Mouse (Mus musculus) liver, adult 2 months (tissue): Measurements from ENCODE around the gene Tex44. TPM values are rescaled to one million over a fixed set of nuclear protein-coding genes. Genes with fewer than 3 reads are reported as not detected.
"Not testable (repeated sequence)": the region's sequence is repeated elsewhere in the genome, so short reads cannot be mapped to it uniquely, and the experiment has no call there.

Experiments
- DNase-seq: peaks from one replicate; pipeline ENCODE4 v3.0.0-alpha.2; 2011; ENCODE audit warnings: low read depth, low spot score; ENCODE audit errors: extremely low read depth
- H3K27ac ChIP-seq: fragments of 200-500 bp; replicated peaks from 2 replicates; pipeline ENCODE4 v1.5.1; 2012; ENCODE audit warnings: low read depth, mild to moderate bottlenecking, control low read depth, inconsistent platforms, low read length; ENCODE audit not compliant: insufficient read depth
- H3K27me3 ChIP-seq: fragments of 200-500 bp; 2 replicates; pipeline ENCODE4 v1.6.1; 2012; ENCODE audit warnings: mild to moderate bottlenecking, moderate library complexity, low read length, inconsistent platforms; ENCODE audit not compliant: control insufficient read depth, insufficient read depth
- H3K36me3 ChIP-seq: fragments of 200-500 bp; 2 replicates; pipeline ENCODE4 v1.6.1; 2012; ENCODE audit warnings: low read length, inconsistent platforms; ENCODE audit not compliant: control insufficient read depth, insufficient read depth
- H3K4me1 ChIP-seq: fragments of 200-500 bp; 2 replicates; pipeline ENCODE4 v1.6.1; 2011; ENCODE audit warnings: low read length; ENCODE audit not compliant: control insufficient read depth, insufficient read depth
- H3K4me3 ChIP-seq: fragments of 200-500 bp; 2 replicates; pipeline ENCODE4 v1.5.1; 2011; ENCODE audit warnings: low read depth, mild to moderate bottlenecking, control low read depth, low read length, moderate library complexity; ENCODE audit not compliant: insufficient read depth
- H3K79me2 ChIP-seq: fragments of 200-500 bp; 2 replicates; pipeline ENCODE4 v1.6.1; 2012; ENCODE audit warnings: inconsistent platforms, mild to moderate bottlenecking, low read length, moderate library complexity; ENCODE audit not compliant: control insufficient read depth, insufficient read depth
- H3K9ac ChIP-seq: fragments of 200-500 bp; 2 replicates; pipeline ENCODE4 v1.6.1; 2012; ENCODE audit warnings: low read depth, mild to moderate bottlenecking, control low read depth, inconsistent platforms, low read length
- CTCF ChIP-seq: fragments of 200-500 bp; IDR thresholded peaks from 2 replicates; pipeline ENCODE4 v1.5.1; 2011; ENCODE audit warnings: low read depth, low read length, control low read depth
- POLR2A ChIP-seq: fragments of 200-500 bp; IDR thresholded peaks from 2 replicates; pipeline ENCODE4 v1.6.1; 2011; ENCODE audit warnings: low read length, control low read depth; ENCODE audit not compliant: insufficient read depth; ENCODE audit errors: extremely low read depth
- WGBS: fragments of 180-500 bp; shearing (Covaris S2); methylation state at CpG from one replicate; pipeline ENCODE4 v1.1.7; 2018; 5-methylcytosine and 5-hydroxymethylcytosine counted together
- polyA plus RNA-seq: library from polyadenylated mRNA; depleted of rRNA; stranded (reverse); fragments of >200 nt; gene quantifications from 2 replicates; pipeline ENCODE4 v1.2.3, GENCODE M21; 2012; rRNA removed
- total RNA-seq: library from RNA; depleted of rRNA; stranded (reverse); fragments of >200 nt; gene quantifications from 2 replicates; pipeline ENCODE4 v1.2.3, GENCODE M21; 2014; rRNA removed

Tex44 gene
- total and polyA plus RNA-seq, 2 experiments, result not detected

DNA sequence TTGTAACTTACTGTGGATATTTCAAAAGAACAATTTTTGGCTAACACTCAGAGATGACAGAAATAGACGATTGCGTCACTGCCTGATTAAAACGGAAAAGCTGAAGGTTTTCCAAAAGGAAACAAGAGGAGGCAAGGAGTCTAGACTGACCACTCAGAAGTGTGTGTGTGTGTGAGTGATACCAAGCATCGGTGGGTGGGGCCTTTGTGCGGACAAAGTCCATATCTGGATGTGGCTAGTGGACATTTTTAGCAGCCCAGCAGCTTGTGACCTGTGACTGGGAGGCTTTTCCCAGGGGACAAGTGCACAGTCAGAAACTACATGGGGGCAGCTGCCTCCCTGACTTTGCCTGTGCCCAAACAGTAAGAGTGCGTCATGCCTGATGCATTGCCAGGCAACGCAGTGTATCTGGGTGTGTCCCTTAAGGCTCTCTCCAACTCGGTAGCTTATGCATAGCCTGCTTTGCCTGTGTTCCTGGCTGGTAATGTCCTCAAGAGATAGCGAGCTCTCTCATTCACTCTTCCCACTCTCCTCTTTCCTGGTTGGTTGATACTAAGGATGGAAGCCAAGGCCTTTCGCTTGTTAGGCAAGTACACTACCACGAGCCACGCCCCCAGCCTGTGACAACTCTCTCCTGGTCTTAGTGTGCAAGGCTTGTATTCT is 44.5 kb downstream of the Tex44 start:
- peaks cover 11% of the 10 kb centered on the region for H3K4me1 ChIP-seq
- peak overlapping the region; percentile 78 for H3K27ac ChIP-seq
- peak; percentile 95 for DNase-seq
- H3K36me3 ChIP-seq, result no peaks in the 10 kb centered on the region
- WGBS, result 5% methylated on average over 12 of the region's 12 CpGs
- H3K79me2 ChIP-seq, result no peaks in the 10 kb centered on the region
- H3K27me3 ChIP-seq, result no peaks in the 10 kb centered on the region
- peak overlapping the region; percentile 28 for H3K9ac ChIP-seq
- no peak overlapping the region for H3K4me3 ChIP-seq
- TF ChIP-seq POLR2A (no peak), CTCF (no peak)

- not testable (repeated sequence) for DNase-seq, H3K27me3 ChIP-seq, H3K36me3 ChIP-seq, H3K4me3 ChIP-seq, H3K9ac ChIP-seq, H3K79me2 ChIP-seq, H3K27ac ChIP-seq
- WGBS, result 69% methylated on average over 11 of the region's 11 CpGs
- peak; percentile 54 for TF ChIP-seq CTCF
- peaks cover 11% of the 10 kb centered on the region for H3K4me1 ChIP-seq
These were observed 45.4 kb downstream of the Tex44 start for GRCm38 (mm10) chr1:86471504-86471961.

DNA sequence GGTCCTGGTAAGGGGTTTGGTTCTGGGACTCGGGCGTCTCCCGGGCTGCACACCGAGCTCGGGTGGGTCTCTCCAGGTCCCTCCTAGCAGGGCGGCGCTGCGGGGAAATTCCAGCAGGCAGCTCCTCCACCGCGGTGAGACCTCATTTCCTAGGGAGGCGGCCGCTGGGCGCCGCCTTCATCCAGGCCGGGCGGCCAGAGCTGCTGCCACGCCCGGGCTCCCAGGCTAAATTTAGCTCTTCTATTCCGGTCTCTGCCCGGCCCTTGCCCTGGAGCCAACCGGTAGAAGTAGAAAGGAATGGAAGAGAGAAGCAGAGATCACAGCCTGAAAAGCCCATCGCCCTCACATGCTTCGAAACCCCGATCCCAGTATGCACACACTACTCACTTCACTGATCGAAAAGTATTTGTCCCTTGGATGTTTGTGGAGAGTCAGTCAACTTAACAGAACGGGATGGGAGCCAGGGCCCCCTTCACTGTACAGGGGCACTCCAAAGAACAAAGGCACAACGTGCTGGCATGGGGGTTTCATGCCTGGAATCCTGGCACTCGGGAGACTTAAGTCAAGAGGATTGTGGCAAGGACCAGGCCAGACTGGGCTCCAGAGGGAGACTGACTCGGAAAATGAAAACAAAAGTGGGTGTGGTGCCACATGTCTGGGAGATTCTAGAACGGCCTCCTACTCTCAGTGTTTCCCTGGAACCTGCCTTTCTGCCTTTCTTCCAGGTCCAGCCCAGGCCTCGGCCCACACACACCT is 46.2 kb downstream of the Tex44 start:
- Histone ChIP-seq H3K79me2 (no peaks in the 10 kb centered on the region), H3K36me3 (no peaks in the 10 kb centered on the region), H3K27ac (peak overlapping the region; percentile 9), H3K4me3 (peak overlapping the region; percentile 18; the same call in 1 of the 2 replicates), H3K9ac (peak overlapping the region; percentile 41; the same call in 1 of the 2 replicates), H3K4me1 (peaks cover 11% of the 10 kb centered on the region), H3K27me3 (no peaks in the 10 kb centered on the region)
- DNase-seq, result no peak
- 35% methylated on average over 31 of the region's 31 CpGs for WGBS
- no peak for TF ChIP-seq POLR2A
- TF ChIP-seq CTCF, result no peak

DNA sequence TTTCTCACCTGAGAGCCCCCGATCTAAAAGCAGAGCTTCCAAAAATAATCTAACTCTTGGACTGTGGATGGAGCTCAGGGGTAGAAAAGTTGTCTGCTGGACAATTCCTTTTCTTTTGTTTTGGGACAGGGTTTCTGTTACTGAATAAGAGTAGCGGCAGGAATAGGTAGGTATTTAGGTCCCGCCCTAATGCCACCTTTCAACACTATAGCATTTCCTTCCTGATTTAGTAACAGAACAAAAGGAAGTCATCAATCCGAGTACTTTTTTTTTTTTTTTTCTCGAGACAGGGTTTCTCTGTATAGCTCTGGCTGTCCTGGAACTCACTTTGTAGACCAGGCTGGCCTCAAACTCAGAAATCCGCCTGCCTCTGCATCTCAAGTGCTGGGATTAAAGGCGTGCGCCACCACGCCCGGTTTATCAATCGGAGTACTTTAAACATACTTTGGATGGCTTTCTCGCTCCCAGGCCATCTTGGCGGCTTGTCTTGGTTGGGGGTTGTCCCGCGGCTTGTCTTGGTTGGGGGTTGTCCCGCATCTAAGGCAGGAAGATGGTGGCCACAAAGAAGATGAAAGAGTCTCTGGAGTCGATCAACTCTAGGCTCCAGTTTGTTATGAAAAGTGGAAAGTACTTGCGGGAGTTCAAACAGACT is 47.1 kb downstream of the Tex44 start:
- no peak overlapping the region for H3K9ac ChIP-seq
- H3K27me3 ChIP-seq, result no peaks in the 10 kb centered on the region
- 93% methylated on average over 18 of the region's 18 CpGs for WGBS
- TF ChIP-seq CTCF, result no peak
- no peak for TF ChIP-seq POLR2A
- DNase-seq, result no peak
- no peaks in the 10 kb centered on the region for H3K36me3 ChIP-seq
- no peaks in the 10 kb centered on the region for H3K79me2 ChIP-seq
- no peak overlapping the region for H3K27ac ChIP-seq
- no peak overlapping the region for H3K4me3 ChIP-seq
- peaks cover 11% of the 10 kb centered on the region for H3K4me1 ChIP-seq

Other genes with a start within 250 kb of the Tex44 start
- not detected in 2 replicates for gene B3gnt7, start 123.5 kb upstream of the Tex44 start, total RNA-seq
- 0.19 and 0.31 TPM in 2 replicates for gene B3gnt7, start 123.5 kb upstream of the Tex44 start, polyA plus RNA-seq
- 19.7 and 24.3 TPM in 2 replicates for gene Ncl, start 66.9 kb upstream of the Tex44 start, total RNA-seq
- gene Ncl, start 66.9 kb upstream of the Tex44 start, polyA plus RNA-seq, result 4.1 and 4.6 TPM in 2 replicates
- gene Nmur1, start 101 bp upstream of the Tex44 start, total RNA-seq, result not detected in 2 replicates
- not detected in 2 replicates for gene Nmur1, start 101 bp upstream of the Tex44 start, polyA plus RNA-seq
- 259 and 274 TPM in 2 replicates for gene Ptma, start 100.4 kb downstream of the Tex44 start, total RNA-seq
- gene Ptma, start 100.4 kb downstream of the Tex44 start, polyA plus RNA-seq, result 214 and 240 TPM in 2 replicates
- 3.8 and 5.3 TPM in 2 replicates for gene Pde6d, start 156.3 kb downstream of the Tex44 start, total RNA-seq
- gene Pde6d, start 156.3 kb downstream of the Tex44 start, polyA plus RNA-seq, result 4.7 TPM in 2 replicates
- gene Cops7b, start 156.6 kb downstream of the Tex44 start, total RNA-seq, result 5.0 and 6.0 TPM in 2 replicates
- gene Cops7b, start 156.6 kb downstream of the Tex44 start, polyA plus RNA-seq, result 13.4 and 20.2 TPM in 2 replicates
- gene Nppc, start 244.2 kb downstream of the Tex44 start, total RNA-seq, result not detected in 2 replicates
- gene Nppc, start 244.2 kb downstream of the Tex44 start, polyA plus RNA-seq, result not detected in 2 replicates